Mouse (Mus musculus) myocyte (in vitro differentiated cells): ENCODE results near the gene Kcnt2. TPM values are rescaled to one million over a fixed set of nuclear protein-coding genes. Genes with fewer than 3 reads are reported as not detected.

Experiments
- H3K27me3 ChIP-seq: one replicate; pipeline ENCODE4 v1.6.1; 2011; ENCODE audit not compliant: control insufficient read depth, insufficient read depth, insufficient read length
- H3K36me3 ChIP-seq: one replicate; pipeline ENCODE4 v1.6.1; 2011; ENCODE audit not compliant: control insufficient read depth, insufficient read depth
- H3K4me2 ChIP-seq: one replicate; pipeline ENCODE4 v1.6.1; 2011; ENCODE audit warnings: low read depth, control low read depth
- H3K4me3 ChIP-seq: one replicate; pipeline ENCODE4 v1.5.1; 2011; ENCODE audit warnings: mild to moderate bottlenecking, control low read depth, moderate library complexity
- H3K79me2 ChIP-seq: one replicate; pipeline ENCODE4 v1.6.1; 2011; ENCODE audit not compliant: control insufficient read depth, insufficient read depth
- H3ac ChIP-seq: one replicate; pipeline ENCODE4 v1.6.1; 2011; ENCODE audit not compliant: control insufficient read depth, insufficient read length
- CEBPB ChIP-seq: IDR thresholded peaks from 2 replicates; pipeline ENCODE4 v1.6.1; 2011; ENCODE audit warnings: mild to moderate bottlenecking, moderate library complexity; ENCODE audit not compliant: poor library complexity, insufficient read depth, severe bottlenecking
- E2F4 ChIP-seq: IDR thresholded peaks from one replicate; pipeline ENCODE4 v1.6.1; 2011; ENCODE audit warnings: mild to moderate bottlenecking, control low read depth, moderate library complexity; ENCODE audit not compliant: insufficient read depth
- MAX ChIP-seq: IDR thresholded peaks from one replicate; pipeline ENCODE4 v1.6.1; 2011; ENCODE audit warnings: low read depth, mild to moderate bottlenecking, control low read depth
- MYOD1 ChIP-seq, 3 experiments: IDR thresholded peaks; one replicate each; pipeline ENCODE4 v1.6.1; 2011; ENCODE audit warnings: control low read depth in 2 of 3, low read depth in 2 of 3, mild to moderate bottlenecking in 2 of 3, moderate library complexity in 1 of 3; ENCODE audit not compliant: insufficient read length in 2 of 3, control insufficient read depth in 1 of 3
- MYOG ChIP-seq, 3 experiments: IDR thresholded peaks; one replicate each; pipeline ENCODE4 v1.6.1; 2011; ENCODE audit warnings: control low read depth in 2 of 3, low read depth in 2 of 3, mild to moderate bottlenecking in 2 of 3; ENCODE audit not compliant: insufficient read length in 2 of 3, control insufficient read depth in 1 of 3, insufficient read depth in 1 of 3
- POLR2A ChIP-seq: IDR thresholded peaks from one replicate; pipeline ENCODE4 v1.6.1; 2011; ENCODE audit warnings: low read depth, mild to moderate bottlenecking, control low read depth, moderate library complexity; ENCODE audit not compliant: insufficient read length
- POLR2AphosphoS2 ChIP-seq: IDR thresholded peaks from one replicate; pipeline ENCODE4 v1.6.1; 2011; ENCODE audit warnings: low read depth, control low read depth; ENCODE audit not compliant: insufficient read length
- REST ChIP-seq: IDR thresholded peaks from one replicate; pipeline ENCODE4 v1.6.1; 2011; ENCODE audit warnings: mild to moderate bottlenecking, control low read depth, moderate library complexity; ENCODE audit not compliant: insufficient read depth, insufficient read length
- SRF ChIP-seq: IDR thresholded peaks from one replicate; pipeline ENCODE4 v1.6.1; 2011; ENCODE audit warnings: low read depth; ENCODE audit not compliant: control insufficient read depth, insufficient read length
- TCF12 ChIP-seq: IDR thresholded peaks from one replicate; pipeline ENCODE4 v1.6.1; 2011; ENCODE audit warnings: mild to moderate bottlenecking, control low read depth; ENCODE audit not compliant: poor library complexity, insufficient read depth, severe bottlenecking
- TCF3 ChIP-seq: IDR thresholded peaks from one replicate; pipeline ENCODE4 v1.6.1; 2011; ENCODE audit warnings: low read depth, control low read depth; ENCODE audit not compliant: insufficient read length
- USF1 ChIP-seq: IDR thresholded peaks from one replicate; pipeline ENCODE4 v1.6.1; 2011; ENCODE audit warnings: low read depth, mild to moderate bottlenecking, control low read depth, moderate library complexity
- polyA plus RNA-seq: library from polyadenylated mRNA; unstranded; fragments of >200 nt; fragmentation: generic; extraction: Trizol; gene quantifications from one replicate; pipeline ENCODE4 v1.2.1, GENCODE M21; 2012; ENCODE audit warnings: missing spikeins

Gene Kcnt2
- polyA plus RNA-seq, 1 experiment = 0.19 TPM

DNA sequence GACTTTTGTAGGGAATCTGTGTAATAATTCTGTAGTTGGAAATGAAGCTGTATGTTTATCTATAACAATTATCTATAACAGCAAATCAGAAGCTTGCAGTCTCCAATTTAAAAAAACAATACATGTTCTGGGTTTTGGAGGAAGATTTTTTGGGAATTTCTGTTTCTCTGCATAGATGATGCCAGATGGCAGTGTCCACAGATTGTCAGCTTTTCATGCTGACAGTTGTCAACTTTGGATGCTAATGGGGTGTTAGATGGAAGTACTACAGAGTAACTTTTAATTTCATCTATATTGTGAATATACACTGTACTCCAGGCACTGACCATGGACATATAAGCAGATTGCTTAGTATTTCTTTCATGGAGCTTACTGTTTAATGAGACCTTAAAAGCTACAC lies 92.5 kb downstream of the Kcnt2 start:
- H3K36me3 ChIP-seq = no peaks in the 10 kb centered on the region
- no peaks in the 10 kb centered on the region for H3K27me3 ChIP-seq
- H3K4me3 ChIP-seq = no peak overlapping the region
- no peaks in the 10 kb centered on the region for H3K79me2 ChIP-seq
- no peak overlapping the region for H3ac ChIP-seq
- TF ChIP-seq REST (no peak), CEBPB (no peak), TCF3 (no peak), TCF12 (no peak), POLR2A (no peak), MAX (no peak)
- no peak overlapping the region for H3K4me2 ChIP-seq

DNA sequence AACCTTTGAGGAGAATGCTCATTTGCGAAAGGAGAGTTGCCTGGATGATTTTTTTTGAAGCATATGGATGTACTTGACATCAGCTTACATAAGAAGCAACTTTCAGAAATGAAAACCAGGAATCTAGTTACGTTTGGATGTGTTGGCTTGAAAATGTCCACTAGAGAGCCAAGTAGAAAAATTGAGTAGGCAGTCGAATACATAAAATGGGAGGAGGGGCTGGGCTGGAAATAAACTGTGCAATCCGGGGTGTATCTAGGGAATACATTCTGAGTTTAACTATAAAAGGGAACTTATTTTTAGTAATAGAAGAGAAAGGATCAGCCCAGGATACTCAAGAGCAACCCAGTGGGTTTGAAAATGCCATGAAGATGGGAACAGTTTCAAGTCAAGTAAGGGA lies 93.4 kb downstream of the Kcnt2 start:
- Histone ChIP-seq H3K4me2 (no peak overlapping the region), H3K27me3 (no peaks in the 10 kb centered on the region), H3K79me2 (no peaks in the 10 kb centered on the region), H3ac (no peak overlapping the region), H3K4me3 (no peak overlapping the region), H3K36me3 (no peaks in the 10 kb centered on the region)
- TF ChIP-seq USF1 (no peak), MYOD1 (IDR thresholded peaks at IDR 0.05; ENCODE audit: control insufficient read depth in 1 of 3, insufficient read length in 2 of 3, low read depth in 2 of 3) (no peak), TCF12 (no peak), REST (no peak), POLR2A (no peak), CEBPB (no peak), TCF3 (no peak), E2F4 (no peak), POLR2AphosphoS2 (no peak), SRF (no peak), MYOG (IDR thresholded peaks at IDR 0.05; ENCODE audit: control insufficient read depth in 1 of 3, insufficient read depth in 1 of 3, insufficient read length in 2 of 3, low read depth in 2 of 3) (no peak), MAX (no peak)

DNA sequence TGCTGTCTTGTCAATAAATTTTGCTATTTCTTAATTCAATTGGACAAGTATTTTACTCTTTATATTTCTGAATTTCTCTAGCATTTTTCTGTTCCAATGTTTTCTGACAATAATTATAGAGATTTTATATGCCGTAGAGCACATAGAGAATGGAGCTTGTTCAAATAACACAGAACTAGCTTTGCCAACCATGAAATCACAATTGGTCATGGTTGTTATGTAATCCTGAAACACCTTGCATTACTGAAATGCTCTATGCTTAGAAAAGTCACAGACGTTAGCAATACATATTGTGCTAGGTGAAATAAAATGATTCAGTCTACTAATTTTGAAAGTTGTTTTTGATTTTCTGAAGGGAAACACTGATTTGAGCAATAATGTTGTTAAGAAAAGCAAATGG lies 118.8 kb downstream of the Kcnt2 start:
- no peak overlapping the region for H3K4me2 ChIP-seq
- H3K36me3 ChIP-seq = no peaks in the 10 kb centered on the region
- H3K79me2 ChIP-seq = no peaks in the 10 kb centered on the region
- no peak overlapping the region for H3K4me3 ChIP-seq
- TF ChIP-seq CEBPB = no peak
- no peak for TF ChIP-seq POLR2AphosphoS2
- no peak for TF ChIP-seq USF1
- no peak for TF ChIP-seq TCF3
- no peak for TF ChIP-seq TCF12
- no peak for TF ChIP-seq SRF
- no peak for TF ChIP-seq POLR2A
- no peak for TF ChIP-seq E2F4
- TF ChIP-seq MYOD1 (IDR thresholded peaks at IDR 0.05; ENCODE audit: control insufficient read depth in 1 of 3, insufficient read length in 2 of 3, low read depth in 2 of 3) = no peak
- TF ChIP-seq REST = no peak
- TF ChIP-seq MAX = no peak
- no peak for TF ChIP-seq MYOG (IDR thresholded peaks at IDR 0.05; ENCODE audit: control insufficient read depth in 1 of 3, insufficient read depth in 1 of 3, insufficient read length in 2 of 3, low read depth in 2 of 3)
- no peak overlapping the region for H3ac ChIP-seq
- no peaks in the 10 kb centered on the region for H3K27me3 ChIP-seq

DNA sequence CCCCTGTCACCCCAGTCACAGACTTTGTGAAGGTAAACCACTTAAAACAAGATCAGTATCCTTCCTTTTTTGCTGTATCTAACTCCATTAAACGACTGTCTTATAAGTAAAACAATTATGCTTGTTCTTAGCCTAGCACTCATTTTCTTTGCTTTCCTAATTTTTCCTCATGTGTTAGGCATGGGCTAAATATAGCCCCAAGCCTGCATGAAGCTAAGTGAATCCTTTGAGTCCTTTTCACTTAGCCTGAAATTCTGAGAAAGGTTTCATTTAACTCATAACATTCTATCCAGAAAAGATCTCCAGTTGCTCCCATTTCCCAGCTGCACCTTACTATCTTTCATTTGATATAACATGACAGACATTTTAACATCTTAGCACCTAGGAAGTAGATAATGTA lies 127.6 kb downstream of the Kcnt2 start:
- Histone ChIP-seq H3K4me3 (no peak overlapping the region), H3K79me2 (no peaks in the 10 kb centered on the region), H3K27me3 (no peaks in the 10 kb centered on the region), H3ac (no peak overlapping the region), H3K4me2 (no peak overlapping the region), H3K36me3 (no peaks in the 10 kb centered on the region)
- TF ChIP-seq TCF12 (no peak), REST (no peak), MAX (no peak), E2F4 (no peak), MYOD1 (IDR thresholded peaks at IDR 0.05; ENCODE audit: control insufficient read depth in 1 of 3, insufficient read length in 2 of 3, low read depth in 2 of 3) (no peak)

DNA sequence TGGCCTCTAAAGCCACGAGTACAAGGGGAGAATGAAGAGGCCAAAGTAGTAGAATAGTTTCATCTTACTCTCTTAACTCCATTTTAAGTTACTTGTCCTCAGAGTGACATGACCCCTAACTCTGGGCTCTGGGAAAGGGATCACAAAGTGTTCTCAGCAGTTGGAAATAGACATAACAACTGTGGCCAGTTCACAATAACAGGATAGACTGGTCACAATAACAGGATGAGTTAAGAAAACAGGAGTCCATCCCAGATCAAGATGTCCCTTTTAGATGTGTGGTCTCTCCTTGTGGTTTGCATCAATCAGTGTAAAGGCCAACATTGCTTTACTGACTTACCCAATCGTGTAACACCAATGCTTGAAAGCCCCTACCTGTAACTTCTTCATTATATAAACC lies 132.8 kb downstream of the Kcnt2 start:
- Histone ChIP-seq H3K79me2 (no peaks in the 10 kb centered on the region), H3K27me3 (no peaks in the 10 kb centered on the region), H3ac (no peak overlapping the region), H3K4me3 (no peak overlapping the region), H3K4me2 (no peak overlapping the region), H3K36me3 (no peaks in the 10 kb centered on the region)
- TF ChIP-seq CEBPB = no peak
- TF ChIP-seq MYOG (IDR thresholded peaks at IDR 0.05; ENCODE audit: control insufficient read depth in 1 of 3, insufficient read depth in 1 of 3, insufficient read length in 2 of 3, low read depth in 2 of 3) = no peak
- TF ChIP-seq SRF = no peak
- no peak for TF ChIP-seq POLR2AphosphoS2
- TF ChIP-seq E2F4 = no peak
- no peak for TF ChIP-seq USF1
- TF ChIP-seq MAX = no peak
